Mouse (Mus musculus): ENCODE data around the gene Ctsh.

- TF ChIP-seq CEBPB (IDR thresholded peaks at IDR 0.05; ENCODE audit: low read depth) (no peak), CTCF (IDR thresholded peaks at IDR 0.05; ENCODE audit: control insufficient read depth, insufficient read depth, insufficient read length) (no peak)
Observed at GRCm38 (mm10) chr9:90056716-90057115, 2.8 kb downstream of the Ctsh start.
